Mouse (Mus musculus) erythroblast, embryonic 14.5 days (primary cell): ENCODE measurements around the gene Ttc19. TPM values are rescaled to one million over a fixed set of nuclear protein-coding genes. Genes with fewer than 3 reads are reported as not detected.

Experiments used
- H3K27me3 ChIP-seq: 2 replicates; pipeline ENCODE4 v1.6.1; 2012; ENCODE audit warnings: inconsistent platforms; ENCODE audit not compliant: control insufficient read depth
- H3K36me3 ChIP-seq: 2 replicates; pipeline ENCODE4 v1.6.1; 2012; ENCODE audit warnings: mild to moderate bottlenecking, inconsistent platforms; ENCODE audit not compliant: control insufficient read depth
- H3K4me1 ChIP-seq: 2 replicates; pipeline ENCODE4 v1.6.1; 2012; ENCODE audit warnings: inconsistent platforms; ENCODE audit not compliant: control insufficient read depth
- H3K4me3 ChIP-seq: replicated peaks from 2 replicates; pipeline ENCODE3; 2012; ENCODE audit warnings: moderate library complexity, mild to moderate bottlenecking, inconsistent platforms
- H3K9me3 ChIP-seq: 2 replicates; pipeline ENCODE4 v1.6.1; 2012; ENCODE audit warnings: low read length, inconsistent platforms, mixed read lengths; ENCODE audit not compliant: control insufficient read depth
- GATA1 ChIP-seq: IDR thresholded peaks from 2 replicates; pipeline ENCODE4 v1.6.1; 2012; ENCODE audit warnings: low read length, inconsistent platforms, mixed read lengths
- TAL1 ChIP-seq: IDR thresholded peaks from 3 replicates; pipeline ENCODE4 v1.6.1; 2012; ENCODE audit warnings: low read length, inconsistent platforms, mixed read lengths
- polyA plus RNA-seq: library from polyadenylated mRNA; stranded (reverse); fragments of >175 nt; gene quantifications from 2 replicates; pipeline ENCODE4 v1.2.3, GENCODE M21; 2012

Gene Ttc19
- polyA plus RNA-seq, 1 experiment, result 0.10 TPM

GRCm38 (mm10) chr11:62251047-62251446, 30.2 kb upstream of the Ttc19 start:
- Histone ChIP-seq H3K36me3 (no peaks in the 10 kb centered on the region), H3K4me3 (no peak overlapping the region), H3K27me3 (peaks cover 66% of the 10 kb centered on the region), H3K4me1 (peaks cover 17% of the 10 kb centered on the region), H3K9me3 (peaks cover 4% of the 10 kb centered on the region; the same call in 1 of the 2 replicates)
- TF ChIP-seq TAL1 (no peak), GATA1 (no peak)

GRCm38 (mm10) chr11:62253380-62253779, 27.9 kb upstream of the Ttc19 start:
- H3K4me3 ChIP-seq, result no peak overlapping the region
- H3K4me1 ChIP-seq, result peaks cover 14% of the 10 kb centered on the region
- no peak for TF ChIP-seq GATA1
- TF ChIP-seq TAL1, result no peak
- H3K9me3 ChIP-seq, result no peaks in the 10 kb centered on the region; the same call in 1 of the 2 replicates
- no peaks in the 10 kb centered on the region for H3K36me3 ChIP-seq
- H3K27me3 ChIP-seq, result peaks cover 49% of the 10 kb centered on the region

- Histone ChIP-seq H3K4me1 (no peaks in the 10 kb centered on the region), H3K4me3 (no peak overlapping the region), H3K9me3 (no peaks in the 10 kb centered on the region), H3K27me3 (peaks cover 12% of the 10 kb centered on the region), H3K36me3 (no peaks in the 10 kb centered on the region)
- TF ChIP-seq GATA1 (no peak), TAL1 (no peak)
Measured at GRCm38 (mm10) chr11:62259214-62259613, 22.1 kb upstream of the Ttc19 start.

GRCm38 (mm10) chr11:62263599-62263998, 17.7 kb upstream of the Ttc19 start:
- H3K4me1 ChIP-seq, result no peaks in the 10 kb centered on the region
- no peak for TF ChIP-seq TAL1
- no peak for TF ChIP-seq GATA1
- peaks cover 12% of the 10 kb centered on the region for H3K27me3 ChIP-seq
- no peaks in the 10 kb centered on the region; the same call in none of the 2 replicates for H3K36me3 ChIP-seq
- no peak overlapping the region for H3K4me3 ChIP-seq
- H3K9me3 ChIP-seq, result no peaks in the 10 kb centered on the region

GRCm38 (mm10) chr11:62264018-62264417, 17.3 kb upstream of the Ttc19 start:
- no peaks in the 10 kb centered on the region for H3K4me1 ChIP-seq
- TF ChIP-seq TAL1 (no peak), GATA1 (no peak)
- no peaks in the 10 kb centered on the region; the same call in none of the 2 replicates for H3K36me3 ChIP-seq

GRCm38 (mm10) chr11:62265642-62266041, 15.6 kb upstream of the Ttc19 start:
- no peak for TF ChIP-seq TAL1
- TF ChIP-seq GATA1, result no peak
- H3K36me3 ChIP-seq, result no peaks in the 10 kb centered on the region; the same call in none of the 2 replicates

More at GRCm38 (mm10) chr11:62264018-62264417, 17.3 kb upstream of the Ttc19 start:
- Histone ChIP-seq H3K9me3 (no peaks in the 10 kb centered on the region), H3K27me3 (peaks cover 12% of the 10 kb centered on the region), H3K4me3 (no peak overlapping the region)

GRCm38 (mm10) chr11:62266466-62267214, 14.6 kb upstream of the Ttc19 start:
- H3K4me3 ChIP-seq, result no peak overlapping the region
- no peaks in the 10 kb centered on the region; the same call in none of the 2 replicates for H3K36me3 ChIP-seq
- H3K4me1 ChIP-seq, result no peaks in the 10 kb centered on the region
- TF ChIP-seq TAL1 (no peak), GATA1 (no peak)
- H3K27me3 ChIP-seq, result no peaks in the 10 kb centered on the region
- H3K9me3 ChIP-seq, result no peaks in the 10 kb centered on the region

More at GRCm38 (mm10) chr11:62265642-62266041, 15.6 kb upstream of the Ttc19 start:
- peaks cover 5% of the 10 kb centered on the region for H3K27me3 ChIP-seq
- no peak overlapping the region for H3K4me3 ChIP-seq
- no peaks in the 10 kb centered on the region for H3K9me3 ChIP-seq
- H3K4me1 ChIP-seq, result no peaks in the 10 kb centered on the region

GRCm38 (mm10) chr11:62268381-62268780, 12.9 kb upstream of the Ttc19 start:
- H3K4me1 ChIP-seq, result no peaks in the 10 kb centered on the region
- H3K4me3 ChIP-seq, result no peak overlapping the region
- no peaks in the 10 kb centered on the region; the same call in none of the 2 replicates for H3K36me3 ChIP-seq
- no peak for TF ChIP-seq GATA1
- no peaks in the 10 kb centered on the region for H3K9me3 ChIP-seq
- no peaks in the 10 kb centered on the region for H3K27me3 ChIP-seq

- H3K36me3 ChIP-seq, result no peaks in the 10 kb centered on the region; the same call in none of the 2 replicates
- no peaks in the 10 kb centered on the region for H3K4me1 ChIP-seq
Measured at GRCm38 (mm10) chr11:62269097-62269496, 12.2 kb upstream of the Ttc19 start.

More at GRCm38 (mm10) chr11:62269097-62269496, 12.2 kb upstream of the Ttc19 start:
- Histone ChIP-seq H3K4me3 (no peak overlapping the region), H3K27me3 (no peaks in the 10 kb centered on the region), H3K9me3 (no peaks in the 10 kb centered on the region)
- TF ChIP-seq GATA1 (no peak), TAL1 (no peak)
